Mouse (Mus musculus) layer of hippocampus, postnatal 36 days (tissue): ENCODE results near the gene Ampd3. TPM values are rescaled to one million over a fixed set of nuclear protein-coding genes. Genes with fewer than 3 reads are reported as not detected.
A peak's percentile ranks its signal among the peaks of the same experiment; 100 is the strongest.

ENCODE experiments used
- DNase-seq, 2 experiments: peaks; one replicate each; pipeline ENCODE4 v3.0.0; 2022
- total RNA-seq, 2 experiments: library from RNA; stranded (reverse); gene quantifications; 2 replicates each; pipeline ENCODE4 v1.2.3; 2021

The Ampd3 gene
- total RNA-seq: 10 to 100 TPM; 20.1 to 23.1 TPM

GRCm38 (mm10) chr7:110768001-110768400, at the start of gene Ampd3:
Gene Ampd3 (plus strand): TSS chr7:110768206.
- no peak for DNase-seq

GRCm38 (mm10) chr7:110718505-110718904, 49.5 kb upstream of the Ampd3 start:
- no peak for DNase-seq

- DNase-seq: no peak
Observed at GRCm38 (mm10) chr7:110719857-110720256, 48.1 kb upstream of the Ampd3 start.

- no peak for DNase-seq
Observed at GRCm38 (mm10) chr7:110722183-110722582, 45.8 kb upstream of the Ampd3 start.

- peak in 1 of 2 experiments; percentile 35 for DNase-seq
Observed at GRCm38 (mm10) chr7:110727049-110727448, 41.0 kb upstream of the Ampd3 start.

- no peak for DNase-seq
Observed at GRCm38 (mm10) chr7:110728876-110729275, 39.1 kb upstream of the Ampd3 start.

- no peak for DNase-seq
Observed at GRCm38 (mm10) chr7:110729295-110729694, 38.7 kb upstream of the Ampd3 start.

- no peak for DNase-seq
Observed at GRCm38 (mm10) chr7:110731091-110731967, 36.7 kb upstream of the Ampd3 start.

GRCm38 (mm10) chr7:110732001-110732632, 35.9 kb upstream of the Ampd3 start:
- no peak for DNase-seq

GRCm38 (mm10) chr7:110736914-110737313, 31.1 kb upstream of the Ampd3 start:
- DNase-seq: no peak

GRCm38 (mm10) chr7:110739764-110740163, 28.2 kb upstream of the Ampd3 start:
- DNase-seq: no peak

GRCm38 (mm10) chr7:110740188-110740587, 27.8 kb upstream of the Ampd3 start:
- DNase-seq: no peak

GRCm38 (mm10) chr7:110742022-110742421, 26.0 kb upstream of the Ampd3 start:
- no peak for DNase-seq

GRCm38 (mm10) chr7:110746087-110746562, 21.9 kb upstream of the Ampd3 start:
- DNase-seq: no peak

- no peak for DNase-seq
Observed at GRCm38 (mm10) chr7:110746809-110747208, 21.2 kb upstream of the Ampd3 start.

GRCm38 (mm10) chr7:110750834-110751233, 17.2 kb upstream of the Ampd3 start:
- no peak for DNase-seq

- DNase-seq: no peak
Observed at GRCm38 (mm10) chr7:110751634-110752033, 16.4 kb upstream of the Ampd3 start.

- no peak for DNase-seq
Observed at GRCm38 (mm10) chr7:110753310-110753709, 14.7 kb upstream of the Ampd3 start.

- no peak for DNase-seq
Observed at GRCm38 (mm10) chr7:110753926-110754330, 14.1 kb upstream of the Ampd3 start.

GRCm38 (mm10) chr7:110756440-110756839, 11.6 kb upstream of the Ampd3 start:
- no peak for DNase-seq

GRCm38 (mm10) chr7:110762605-110763180, 5.3 kb upstream of the Ampd3 start:
- DNase-seq: no peak

- DNase-seq: peak; percentile 42 to 47
Observed at GRCm38 (mm10) chr7:110768451-110769064, 552 bp downstream of the Ampd3 start.

GRCm38 (mm10) chr7:110769094-110769493, 1.1 kb downstream of the Ampd3 start:
- DNase-seq: no peak
